Mouse (Mus musculus) ovary, postnatal 14 days (tissue): ENCODE results near the gene Stk40.
A peak's percentile ranks its signal among the peaks of the same experiment; 100 is the strongest.
"Not testable (repeated sequence)": the region's sequence is repeated elsewhere in the genome, so short reads cannot be mapped to it uniquely, and the experiment has no call there.

Source experiments
- DNase-seq: peaks from one replicate; pipeline ENCODE4 v3.0.0; 2022; ENCODE audit warnings: low spot score

The Stk40 gene

GRCm38 (mm10) chr4:126103590-126104068 is at the start of gene Stk40:
Gene Stk40 (plus strand): TSS chr4:126103957.
- peak; percentile 93 for DNase-seq

- no peak for DNase-seq
Measured at GRCm38 (mm10) chr4:126057207-126058133, 46.3 kb upstream of the Stk40 start.

GRCm38 (mm10) chr4:126058134-126058996 is 45.4 kb upstream of the Stk40 start, which contains the start of gene Oscp1:
Gene Oscp1 (plus strand): TSS chr4:126058565.
- DNase-seq: peak; percentile 83

- no peak for DNase-seq
Measured at GRCm38 (mm10) chr4:126058997-126059362, 44.8 kb upstream of the Stk40 start.

- DNase-seq: no peak
Measured at GRCm38 (mm10) chr4:126062856-126063255, 40.9 kb upstream of the Stk40 start.

GRCm38 (mm10) chr4:126065241-126065640 is 38.5 kb upstream of the Stk40 start:
- no peak for DNase-seq

GRCm38 (mm10) chr4:126067401-126068077 is 36.2 kb upstream of the Stk40 start:
- no peak for DNase-seq

- no peak for DNase-seq
Measured at GRCm38 (mm10) chr4:126068842-126069241, 34.9 kb upstream of the Stk40 start.

DNA sequence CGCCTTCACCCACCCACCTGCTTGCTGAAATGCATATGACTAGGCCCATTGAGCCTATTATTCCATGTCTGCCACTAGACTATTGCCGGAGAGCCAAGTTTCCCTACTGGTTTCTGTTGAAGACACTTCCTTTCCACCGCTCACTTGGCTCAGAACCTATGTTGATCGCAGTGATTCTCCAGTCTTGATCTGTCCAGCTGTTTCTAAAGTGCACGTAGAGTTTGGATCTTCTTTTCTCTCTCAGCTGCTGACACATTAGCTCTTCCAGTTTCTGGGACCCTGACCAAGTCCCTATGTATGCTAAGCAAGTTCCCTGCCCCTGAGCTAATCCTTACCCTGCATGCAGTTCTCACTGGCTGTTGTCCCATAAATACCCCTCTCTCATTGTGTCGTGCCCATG is 25.9 kb upstream of the Stk40 start:
- DNase-seq: no peak

GRCm38 (mm10) chr4:126079266-126079665 is 24.5 kb upstream of the Stk40 start:
- no peak for DNase-seq

GRCm38 (mm10) chr4:126081601-126082000 is 22.2 kb upstream of the Stk40 start:
- DNase-seq: no peak

DNA sequence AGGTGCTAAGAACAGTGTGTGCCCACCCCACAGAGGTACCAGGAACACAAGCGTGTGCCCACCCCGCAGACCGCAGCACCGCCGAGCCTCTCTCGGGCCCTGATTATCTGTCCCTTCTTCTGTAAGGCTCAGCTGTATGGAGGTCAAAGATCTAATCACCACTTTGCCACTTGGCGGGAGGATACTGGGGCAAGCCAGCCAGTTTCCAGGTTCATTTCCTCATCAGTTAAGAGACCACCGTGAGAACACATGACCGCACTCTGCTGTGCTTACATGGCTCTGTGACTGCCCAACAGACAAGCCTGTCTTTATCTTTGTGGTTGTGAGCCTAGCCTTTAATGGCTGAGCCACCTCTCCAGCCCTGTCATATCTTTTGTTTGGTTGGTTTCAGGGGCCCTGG is 20.7 kb upstream of the Stk40 start:
- no peak for DNase-seq

DNA sequence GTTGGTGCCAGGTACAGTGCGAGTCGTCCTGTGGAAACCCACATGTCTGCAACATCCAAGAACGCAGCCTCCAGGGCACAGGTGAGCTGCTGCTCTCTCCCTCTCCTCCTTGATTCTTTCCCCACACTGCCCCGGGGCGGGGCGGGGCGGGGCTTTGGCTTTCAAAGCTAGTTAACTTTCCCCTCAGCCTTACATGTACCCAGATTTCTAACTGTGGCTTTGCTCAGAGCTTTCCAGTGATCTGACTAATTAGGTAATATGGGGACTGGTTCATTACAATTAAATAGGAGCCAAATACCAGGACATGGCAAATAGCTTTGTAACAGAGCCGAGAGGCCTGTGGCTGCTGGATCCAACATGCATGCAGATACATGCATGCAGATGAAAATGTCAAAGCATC is 19.4 kb upstream of the Stk40 start:
- DNase-seq: no peak

- peak; percentile 68 for DNase-seq
Measured at GRCm38 (mm10) chr4:126085996-126086576, 17.7 kb upstream of the Stk40 start.

DNA sequence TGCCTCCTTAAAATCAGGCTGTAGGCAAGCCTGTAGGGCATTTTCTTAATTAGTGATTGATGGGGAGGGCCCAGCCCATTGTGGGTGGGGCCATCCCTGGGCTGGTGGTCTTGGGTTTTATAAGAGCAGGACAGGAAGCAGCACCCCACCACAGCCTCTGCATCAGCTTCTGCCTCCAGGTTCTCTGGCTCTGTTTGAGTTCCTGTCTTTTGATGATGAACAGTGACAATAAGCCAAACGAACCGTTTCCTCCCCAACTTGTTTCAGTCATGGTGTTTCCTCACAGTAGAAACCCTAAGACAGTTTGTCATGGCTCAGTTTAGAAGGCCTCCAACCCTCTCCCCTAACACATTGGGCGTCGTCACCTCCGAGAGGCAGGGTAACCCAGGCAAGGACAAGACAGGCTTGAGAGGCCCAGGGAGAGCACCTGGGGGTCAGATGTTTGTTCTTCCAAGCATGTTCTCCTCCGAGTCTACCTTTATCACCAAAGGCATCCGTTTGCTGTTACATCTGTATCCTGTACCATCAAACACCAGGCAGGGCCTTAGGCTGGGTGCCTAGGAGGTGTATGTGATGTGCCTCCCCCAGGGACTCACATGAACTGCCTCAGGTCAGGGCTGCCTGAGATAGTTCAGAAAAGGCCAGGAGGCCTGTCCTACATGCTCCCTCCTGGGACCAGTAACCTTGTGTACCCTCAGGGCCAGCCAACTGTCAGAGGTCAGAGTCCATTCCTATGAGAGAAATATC is 13.5 kb upstream of the Stk40 start:
- DNase-seq: no peak

DNA sequence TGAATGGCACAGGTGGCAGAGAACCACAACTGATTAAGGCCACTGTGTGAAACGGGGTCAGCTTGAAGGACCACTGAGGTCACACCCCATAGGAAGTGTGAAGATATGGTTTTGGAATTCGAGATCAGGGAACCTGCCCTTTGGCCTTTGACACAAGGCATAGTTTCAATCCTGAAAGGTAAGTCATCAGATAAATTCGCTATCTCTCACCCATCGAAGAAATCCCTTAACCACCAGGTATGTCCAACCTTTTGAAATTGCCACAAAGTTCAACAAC is 13.0 kb upstream of the Stk40 start:
- DNase-seq: no peak

GRCm38 (mm10) chr4:126091873-126092272 is 11.9 kb upstream of the Stk40 start:
- DNase-seq: no peak

DNA sequence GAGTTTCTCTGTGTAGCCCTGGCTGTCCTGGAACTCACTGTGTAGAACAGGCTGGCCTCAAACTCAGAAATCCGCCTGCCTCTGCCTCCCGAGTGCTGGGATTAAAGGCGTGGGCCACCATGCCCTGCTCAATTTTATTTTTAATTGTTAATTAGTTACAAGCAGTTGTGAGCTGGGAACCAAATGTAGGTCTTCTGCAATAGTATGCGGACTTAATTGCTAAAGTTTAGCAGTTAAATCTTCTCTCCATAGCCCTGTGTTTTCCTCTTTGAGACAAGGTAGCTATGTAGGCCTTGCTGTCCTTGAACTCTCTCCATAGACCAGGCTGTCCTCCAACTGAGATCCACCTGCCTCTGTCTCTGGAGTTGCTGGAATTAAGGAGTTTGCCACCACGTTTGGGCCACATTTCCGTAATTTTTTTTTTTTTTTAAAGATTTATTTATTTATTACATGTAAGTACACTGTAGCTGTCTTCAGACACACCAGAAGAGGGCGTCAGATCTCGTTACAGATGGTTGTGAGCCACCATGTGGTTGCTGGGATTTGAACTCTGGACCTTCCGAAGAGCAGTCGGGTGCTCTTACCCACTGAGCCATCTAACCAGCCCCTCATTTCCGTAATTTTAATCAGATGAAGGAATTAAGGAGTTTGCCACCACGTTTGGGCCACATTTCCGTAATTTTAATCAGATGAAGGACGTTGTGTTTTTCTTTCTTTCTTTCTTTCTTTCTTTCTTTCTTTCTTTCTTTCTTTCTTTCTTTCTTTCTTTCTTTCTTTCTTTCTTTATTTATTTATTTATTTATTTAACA is 7.9 kb upstream of the Stk40 start:
- not testable (repeated sequence) for DNase-seq

DNA sequence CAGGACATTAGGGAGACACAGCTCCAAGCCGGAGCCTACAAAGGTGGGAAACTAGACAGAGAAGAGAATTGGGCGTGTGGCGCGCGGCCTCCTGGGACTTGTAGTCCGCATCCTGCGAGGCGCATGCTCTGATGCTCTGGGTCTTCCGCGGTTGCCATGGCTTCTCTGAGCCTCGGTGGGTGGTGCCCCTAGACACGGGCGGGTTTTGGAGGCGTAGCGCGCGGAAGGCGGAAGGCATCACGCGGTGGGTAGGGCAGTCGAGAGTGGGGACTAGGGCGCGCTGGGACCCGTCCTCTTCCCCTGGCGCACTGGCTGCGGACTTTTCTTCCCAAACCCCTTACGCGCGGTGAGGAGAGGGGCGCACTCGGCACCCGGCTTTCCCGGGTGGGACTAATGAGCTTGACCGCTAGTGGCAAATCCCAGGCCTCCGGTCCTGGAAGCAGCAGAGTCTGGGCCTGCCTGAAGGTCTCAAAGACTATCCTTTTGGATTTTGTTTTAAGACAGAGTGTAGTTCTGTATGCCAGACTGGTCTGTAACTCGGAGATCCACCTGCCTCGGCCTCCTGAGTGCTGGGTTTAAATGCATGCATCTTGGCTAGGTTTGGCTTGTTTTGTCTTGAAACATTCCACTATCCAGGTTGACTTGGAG is 7.2 kb upstream of the Stk40 start, which contains the start of gene Lsm10:
Gene Lsm10 (plus strand): TSS at position 160 of the 648 bp plus-strand sequence.
- peak; percentile 83 for DNase-seq
